Mouse (Mus musculus): ENCODE measurements around the gene Brpf3.

DNA sequence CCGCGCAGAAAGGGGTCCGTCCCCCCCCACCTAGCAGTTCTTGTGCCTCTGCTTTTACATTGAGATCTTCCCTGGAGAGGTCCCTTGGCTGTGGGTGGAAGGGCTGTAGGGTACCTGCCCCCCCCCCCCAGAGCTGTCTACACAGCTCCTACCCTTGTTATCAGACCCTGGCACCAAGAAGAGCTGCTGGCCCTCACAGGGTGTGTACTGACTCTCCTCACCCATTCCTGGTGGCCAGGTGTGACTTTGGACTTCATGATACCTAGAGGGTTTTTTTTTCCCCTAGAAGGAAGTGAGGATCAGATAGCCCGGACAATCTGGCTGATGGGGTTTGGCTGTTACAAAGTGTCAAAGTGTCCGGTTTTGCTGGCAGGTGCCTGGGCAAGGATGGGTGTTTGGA is 29.6 kb upstream of the Brpf3 start:
- TF ChIP-seq CTCF (IDR thresholded peaks at IDR 0.05; ENCODE audit: low read depth, low read length) (no peak), POLR2A (IDR thresholded peaks at IDR 0.05; ENCODE audit: borderline replicate concordance, low read depth, low read length) (no peak)
